Mouse (Mus musculus) gastrocnemius, postnatal 36 days (tissue): ENCODE data around the gene Zbtb48. TPM values are rescaled to one million over a fixed set of nuclear protein-coding genes. Genes with fewer than 3 reads are reported as not detected.
A peak's percentile ranks its signal among the peaks of the same experiment; 100 is the strongest.

Experiments used
- DNase-seq, 2 experiments: peaks; one replicate each; pipeline ENCODE4 v3.0.0; 2022
- intact Hi-C: fragments of 180-260 bp; cut with DNase I; formaldehyde crosslinking; loops from one replicate; pipeline ENCODE4 v1.15.1; 2025
- total RNA-seq, 2 experiments: library from RNA; stranded (reverse); gene quantifications; 2 replicates each; pipeline ENCODE4 v1.2.3; 2021

Gene Zbtb48
- total RNA-seq, 2 experiments from 2014 or later: 2.5 to 2.8 TPM

GRCm38 (mm10) chr4:151981363-151981762 lies 46.1 kb downstream of the Zbtb48 start:
- intact Hi-C loops: loop anchor here (2.0 kb wide), 1 partner anchor 57 kb away; the partner anchor contains the start of genes Nol9 and Tas1r1
- peak; percentile 70 to 85 for DNase-seq

- intact Hi-C loops: loop anchor here (2.0 kb wide), 1 partner anchor 58 kb away; the partner anchor contains the start of genes Nol9 and Tas1r1
- peak in 1 of 2 experiments; percentile 22 for DNase-seq
Observed at GRCm38 (mm10) chr4:151980699-151981098, 46.8 kb downstream of the Zbtb48 start.

GRCm38 (mm10) chr4:151977748-151978147 lies 49.7 kb downstream of the Zbtb48 start:
- DNase-seq: peak; percentile 83 to 87
- intact Hi-C loops: no loop called here

GRCm38 (mm10) chr4:151975441-151975840 lies 52.0 kb downstream of the Zbtb48 start:
- peak in 1 of 2 experiments; percentile 13 for DNase-seq
- intact Hi-C loops: no loop called here

GRCm38 (mm10) chr4:151972221-151972967 lies 55.1 kb downstream of the Zbtb48 start:
- DNase-seq: no peak
- intact Hi-C loops: no loop called here

Other genes with a start within 250 kb of the Zbtb48 start
- gene Camta1, start 165.8 kb downstream of the Zbtb48 start, total RNA-seq: 100 to 1,000 TPM in 1 of 2 experiments, 10 to 100 TPM in 1; 93.4 to 109 TPM
- gene Dnajc11, start 94.0 kb downstream of the Zbtb48 start, total RNA-seq: 10 to 100 TPM; 54.6 to 58.8 TPM
- 10 to 100 TPM; 28.8 to 35.8 TPM for gene Thap3, start 38.7 kb downstream of the Zbtb48 start, total RNA-seq
- gene Phf13, start 31.4 kb downstream of the Zbtb48 start, total RNA-seq: 1 to 10 TPM; 3.6 to 4.0 TPM
- gene Klhl21, start 18.9 kb downstream of the Zbtb48 start, total RNA-seq: 10 to 100 TPM; 77.1 to 91.5 TPM
- gene Tas1r1, start 10.9 kb upstream of the Zbtb48 start, total RNA-seq: 1 to 10 TPM in 1 of 2 experiments, under 1 TPM in 1; 0.43 to 1.1 TPM
- 1 to 10 TPM; 8.5 to 10.0 TPM for gene Nol9, start 11.7 kb upstream of the Zbtb48 start, total RNA-seq
- 1 to 10 TPM; 6.3 to 6.4 TPM for gene Plekhg5, start 44.8 kb upstream of the Zbtb48 start, total RNA-seq
- gene Tnfrsf25, start 88.3 kb upstream of the Zbtb48 start, total RNA-seq: under 1 TPM; 0.76 to 0.84 TPM
- gene Espn, start 124.7 kb upstream of the Zbtb48 start, total RNA-seq: under 1 TPM; 0.27 to 0.43 TPM
- gene Hes2, start 131.2 kb upstream of the Zbtb48 start, total RNA-seq: not detected
- gene Acot7, start 150.5 kb upstream of the Zbtb48 start, total RNA-seq: 10 to 100 TPM; 15.0 to 18.5 TPM
- gene Gpr153, start 246.6 kb upstream of the Zbtb48 start, total RNA-seq: 1 to 10 TPM; 7.1 to 8.0 TPM